Mouse (Mus musculus) brain, embryonic 14.5 days (tissue): ENCODE measurements at regions not wholly inside any gene's neighbourhood (a gene's known extent, or its start where the extent isn't known, plus 50 kb on each side); places are given as distances from the start of the nearest gene placed in this dataset.

Source experiments
- CTCF ChIP-seq: fragments of 200-500 bp; IDR thresholded peaks from 2 replicates; pipeline ENCODE4 v1.5.1; 2012; ENCODE audit warnings: inconsistent platforms, mild to moderate bottlenecking, moderate library complexity, borderline replicate concordance; ENCODE audit not compliant: insufficient read depth, insufficient read length; ENCODE audit errors: extremely low read depth
- POLR2A ChIP-seq: fragments of 200-500 bp; IDR thresholded peaks from 2 replicates; pipeline ENCODE4 v1.6.1; 2012; ENCODE audit warnings: mild to moderate bottlenecking, inconsistent platforms, borderline replicate concordance; ENCODE audit not compliant: poor library complexity, insufficient read depth, insufficient read length, severe bottlenecking; ENCODE audit errors: extremely low read depth

- TF ChIP-seq CTCF (no peak), POLR2A (no peak)
Observed at GRCm38 (mm10) chr2:169033181-169033580, 77.8 kb upstream of the Zfp64 start.
